Mouse (Mus musculus): ENCODE measurements around the gene Nfia.

The Nfia gene

GRCm38 (mm10) chr4:97766100-97766499, 6.4 kb upstream of the Nfia start:
- no peak for DNase-seq (ENCODE audit: low spot score)

GRCm38 (mm10) chr4:97767025-97767424, 5.5 kb upstream of the Nfia start:
- DNase-seq (ENCODE audit: low spot score) = no peak

GRCm38 (mm10) chr4:97767516-97767915, 5.0 kb upstream of the Nfia start:
- DNase-seq (ENCODE audit: low spot score) = no peak

GRCm38 (mm10) chr4:97769861-97770260, 2.7 kb upstream of the Nfia start:
- no peak for DNase-seq (ENCODE audit: low spot score)

- no peak for DNase-seq (ENCODE audit: low spot score)
Measured at GRCm38 (mm10) chr4:97771426-97771825, 1.1 kb upstream of the Nfia start.

- DNase-seq (ENCODE audit: low spot score) = peak; percentile 98
Measured at GRCm38 (mm10) chr4:97772084-97772484, 450 bp upstream of the Nfia start.

GRCm38 (mm10) chr4:97773110-97773593, 618 bp downstream of the Nfia start:
- DNase-seq (ENCODE audit: low spot score) = peak; percentile 100

- no peak for DNase-seq (ENCODE audit: low spot score)
Measured at GRCm38 (mm10) chr4:97773791-97774190, 1.3 kb downstream of the Nfia start.

- DNase-seq (ENCODE audit: low spot score) = no peak
Measured at GRCm38 (mm10) chr4:97774446-97774950, 2.0 kb downstream of the Nfia start.

GRCm38 (mm10) chr4:97775059-97775458, 2.5 kb downstream of the Nfia start:
- peak; percentile 83 for DNase-seq (ENCODE audit: low spot score)

- peak; percentile 68 for DNase-seq (ENCODE audit: low spot score)
Measured at GRCm38 (mm10) chr4:97775494-97776265, 3.1 kb downstream of the Nfia start.

GRCm38 (mm10) chr4:97776388-97777080, 4.0 kb downstream of the Nfia start:
- peak; percentile 70 for DNase-seq (ENCODE audit: low spot score)

GRCm38 (mm10) chr4:97777081-97777705, 4.7 kb downstream of the Nfia start:
- peak; percentile 58 for DNase-seq (ENCODE audit: low spot score)

- peak; percentile 76 for DNase-seq (ENCODE audit: low spot score)
Measured at GRCm38 (mm10) chr4:97777706-97778176, 5.2 kb downstream of the Nfia start, which contains the start of gene E130114P18Rik. Gene E130114P18Rik, minus strand, starts transcription at chr4:97778078.

GRCm38 (mm10) chr4:97778211-97779002, 5.9 kb downstream of the Nfia start:
- peak; percentile 66 for DNase-seq (ENCODE audit: low spot score)

- peak; percentile 48 for DNase-seq (ENCODE audit: low spot score)
Measured at GRCm38 (mm10) chr4:97779003-97779930, 6.7 kb downstream of the Nfia start.

GRCm38 (mm10) chr4:97780024-97780423, 7.5 kb downstream of the Nfia start:
- no peak for DNase-seq (ENCODE audit: low spot score)

GRCm38 (mm10) chr4:97780666-97781435, 8.3 kb downstream of the Nfia start:
- no peak for DNase-seq (ENCODE audit: low spot score)

- DNase-seq (ENCODE audit: low spot score) = no peak
Measured at GRCm38 (mm10) chr4:97782069-97782468, 9.5 kb downstream of the Nfia start.

GRCm38 (mm10) chr4:97782497-97782896, 10.0 kb downstream of the Nfia start:
- DNase-seq (ENCODE audit: low spot score) = no peak

Data from embryo, embryonic 10.5 days (tissue).